Mouse (Mus musculus): Measurements from ENCODE around the gene Nudt14. TPM values are rescaled to one million over a fixed set of nuclear protein-coding genes. Genes with fewer than 3 reads are reported as not detected.
A peak's percentile ranks its signal among the peaks of the same experiment; 100 is the strongest.

Nudt14 gene
- polyA plus RNA-seq, 2 experiments, result 54.4 to 78.4 TPM

DNA sequence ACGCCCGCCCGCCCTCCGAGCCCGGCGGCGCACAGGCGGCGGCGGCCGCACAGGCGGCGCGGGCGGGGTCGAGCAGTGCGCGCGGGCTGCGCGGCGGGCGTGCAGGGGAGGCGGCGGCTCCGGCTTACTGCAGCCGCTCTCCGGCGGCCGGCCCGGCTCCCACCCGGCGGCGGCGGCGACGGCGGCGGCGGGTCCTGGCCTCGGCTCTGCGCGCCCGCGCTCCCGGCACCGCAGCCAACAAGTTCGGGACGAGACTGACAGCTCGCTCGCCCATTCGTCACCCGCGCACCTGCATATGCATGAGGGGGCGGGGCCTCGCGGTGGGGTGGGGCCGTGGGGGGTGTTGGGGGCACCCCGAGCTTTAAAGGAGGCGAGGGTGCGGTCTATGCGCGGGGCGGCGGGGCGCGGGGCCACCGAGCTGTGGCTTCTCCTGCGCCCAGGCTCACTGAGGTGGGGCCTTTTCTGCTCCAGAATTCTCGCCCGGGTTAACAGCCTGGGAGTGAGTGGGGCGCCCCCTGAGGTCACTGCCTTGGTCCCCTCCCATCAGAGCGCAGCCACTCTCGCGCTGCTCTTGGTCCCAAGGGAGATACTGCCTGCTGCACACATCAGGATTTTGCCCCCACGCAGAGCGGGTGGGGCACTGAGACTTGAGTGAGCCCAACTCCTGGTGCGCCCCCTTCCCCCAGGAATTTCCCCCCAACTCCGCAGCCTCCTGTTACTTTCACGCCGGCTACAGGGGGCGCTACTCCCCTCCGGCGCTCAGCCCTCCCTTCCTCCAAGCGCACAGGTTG, 12.2 kb downstream of the Nudt14 start, which contains the start of gene Jag2:
TSS of gene Jag2 (minus strand) at position 215 of the 791 bp plus-strand sequence.
- H3K4me1 ChIP-seq (ENCODE audit: control insufficient read depth, insufficient read depth, low read length), result peaks cover 12% of the 10 kb centered on the region
- H3K27me3 ChIP-seq (ENCODE audit: control insufficient read depth, insufficient read depth, low read length), result peaks cover 31% of the 10 kb centered on the region
- H3K36me3 ChIP-seq (ENCODE audit: control insufficient read depth, insufficient read depth, low read length), result no peaks in the 10 kb centered on the region
- no peaks in the 10 kb centered on the region for H3K9me3 ChIP-seq (ENCODE audit: control insufficient read depth, low read length)
- DNase-seq (ENCODE audit: low spot score) (peak; percentile 42), ATAC-seq (ENCODE audit: low FRiP score, low read depth) (peak; percentile 61)
- H3K4me2 ChIP-seq (replicated peaks; ENCODE audit: low read depth, low read length, severe bottlenecking), result peak within 1 kb of the TSS; percentile 96
- H3K27ac ChIP-seq (replicated peaks; ENCODE audit: low read depth, low read length), result no peak within 1 kb of the TSS
- peak within 1 kb of the TSS; percentile 52 for H3K4me3 ChIP-seq (replicated peaks; ENCODE audit: low read length)
- peak within 1 kb of the TSS; percentile 52 for H3K9ac ChIP-seq (ENCODE audit: low read depth, low read length, severe bottlenecking)
- WGBS, result 2% methylated on average over 35 of the region's 85 CpGs
- TF ChIP-seq POLR2A (IDR thresholded peaks at IDR 0.05; ENCODE audit: borderline replicate concordance, extremely low read depth, insufficient read depth, insufficient read length), result no peak

DNA sequence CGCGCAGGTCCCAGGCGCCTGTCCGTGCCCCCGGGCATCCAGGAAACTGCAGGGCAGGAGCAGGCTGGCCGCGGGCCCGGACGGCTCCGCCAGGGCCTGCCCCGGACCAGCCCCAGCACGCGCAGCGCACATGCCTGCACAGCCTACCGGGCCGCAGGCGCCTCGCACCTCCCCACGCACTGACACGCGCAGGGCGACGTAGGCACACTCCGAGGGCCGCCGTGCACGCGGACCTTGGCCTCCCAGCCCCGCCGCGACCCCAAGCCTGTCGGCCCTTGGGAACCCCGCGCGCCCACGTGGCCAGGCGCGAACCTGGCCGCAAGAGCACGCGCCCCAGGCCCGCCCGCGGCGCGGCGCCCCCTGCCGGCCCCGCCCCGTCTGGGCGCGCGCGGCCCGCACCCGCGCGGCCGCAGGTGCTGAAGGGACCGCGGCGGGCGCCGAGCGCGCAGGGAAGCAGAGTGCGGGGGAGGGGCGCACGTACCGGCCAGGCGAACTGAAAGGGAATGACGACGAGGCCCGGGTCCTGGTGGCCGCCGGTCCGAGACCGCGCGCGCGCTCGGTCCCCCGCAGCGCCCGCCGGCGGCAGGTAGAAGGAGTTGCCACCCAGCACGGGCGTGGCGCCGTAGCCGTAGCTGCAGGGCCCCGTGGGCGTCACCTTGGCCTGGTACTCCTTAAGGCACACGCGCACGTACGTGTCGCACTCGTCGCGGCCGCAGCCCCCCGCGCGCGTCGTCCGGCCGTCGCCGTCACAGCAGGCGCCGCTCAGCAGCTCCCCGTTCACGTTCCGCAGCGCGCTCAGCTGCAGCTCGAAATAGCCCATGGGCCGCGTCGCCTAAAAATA, 13.3 kb downstream of the Nudt14 start:
- no peak overlapping the region for H3K27ac ChIP-seq (replicated peaks; ENCODE audit: low read depth, low read length)
- no peaks in the 10 kb centered on the region for H3K9me3 ChIP-seq (ENCODE audit: control insufficient read depth, low read length)
- no peak for TF ChIP-seq POLR2A (IDR thresholded peaks at IDR 0.05; ENCODE audit: borderline replicate concordance, extremely low read depth, insufficient read depth, insufficient read length)
- H3K4me1 ChIP-seq (ENCODE audit: control insufficient read depth, insufficient read depth, low read length), result peaks cover 12% of the 10 kb centered on the region
- DNase-seq (ENCODE audit: low spot score), result no peak
- peak; percentile 49; the same call in 1 of the 2 replicates for ATAC-seq (ENCODE audit: low FRiP score, low read depth)
- H3K9ac ChIP-seq (ENCODE audit: low read depth, low read length, severe bottlenecking), result peak overlapping the region; percentile 52
- no peaks in the 10 kb centered on the region for H3K36me3 ChIP-seq (ENCODE audit: control insufficient read depth, insufficient read depth, low read length)
- peak overlapping the region; percentile 52 for H3K4me3 ChIP-seq (replicated peaks; ENCODE audit: low read length)
- 1% methylated on average over 62 of the region's 124 CpGs for WGBS
- peak overlapping the region; percentile 96 for H3K4me2 ChIP-seq (replicated peaks; ENCODE audit: low read depth, low read length, severe bottlenecking)
- peaks cover 31% of the 10 kb centered on the region for H3K27me3 ChIP-seq (ENCODE audit: control insufficient read depth, insufficient read depth, low read length)

DNA sequence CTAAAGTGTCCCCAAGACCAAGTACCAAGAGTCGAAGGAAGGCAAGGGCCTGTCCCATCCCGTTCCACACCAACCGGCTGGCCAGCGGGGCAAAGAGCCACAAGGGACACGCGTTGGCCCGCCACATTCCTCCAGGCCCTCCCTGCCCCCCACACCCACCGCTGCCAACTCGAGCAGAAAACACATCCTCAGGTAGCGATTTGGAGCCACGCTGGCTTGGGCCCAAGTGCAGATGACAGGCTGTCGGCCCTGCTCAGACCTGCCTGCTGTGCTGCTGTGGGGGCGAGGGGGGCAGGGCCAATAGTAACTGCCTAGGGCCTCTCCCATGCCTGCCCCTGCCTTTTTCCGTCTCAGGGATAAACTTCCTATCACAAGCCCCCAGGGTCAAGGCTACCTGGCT, 14.7 kb downstream of the Nudt14 start:
- ATAC-seq (ENCODE audit: low FRiP score, low read depth), result no peak
- no peak overlapping the region for H3K4me3 ChIP-seq (replicated peaks; ENCODE audit: low read length)
- no peak overlapping the region for H3K27ac ChIP-seq (replicated peaks; ENCODE audit: low read depth, low read length)

DNA sequence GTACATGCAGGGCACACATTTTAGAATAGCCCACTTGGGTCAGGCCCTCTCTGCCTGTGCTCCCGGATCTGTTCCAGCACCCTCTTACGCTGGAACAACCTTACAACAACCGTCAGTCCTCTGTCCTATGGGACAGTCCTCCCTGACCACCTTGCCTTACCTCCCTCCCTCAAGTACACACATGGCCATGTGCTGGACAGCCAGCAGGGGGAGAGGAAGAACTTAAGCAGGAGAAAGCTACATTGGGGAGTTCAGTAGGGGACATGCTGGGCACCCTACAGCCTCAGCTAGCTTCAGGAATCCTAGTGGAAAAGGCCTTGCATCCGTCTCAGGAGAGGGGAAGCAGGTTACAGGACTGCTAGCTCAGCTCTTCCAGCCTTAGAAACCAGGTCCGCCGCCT, 16.0 kb downstream of the Nudt14 start:
- Histone ChIP-seq H3K9me3 (ENCODE audit: control insufficient read depth, low read length) (no peaks in the 10 kb centered on the region), H3K27me3 (ENCODE audit: control insufficient read depth, insufficient read depth, low read length) (peaks cover 29% of the 10 kb centered on the region), H3K4me3 (replicated peaks; ENCODE audit: low read length) (no peak overlapping the region), H3K4me1 (ENCODE audit: control insufficient read depth, insufficient read depth, low read length) (peaks cover 12% of the 10 kb centered on the region), H3K27ac (replicated peaks; ENCODE audit: low read depth, low read length) (no peak overlapping the region), H3K36me3 (ENCODE audit: control insufficient read depth, insufficient read depth, low read length) (no peaks in the 10 kb centered on the region), H3K4me2 (replicated peaks; ENCODE audit: low read depth, low read length, severe bottlenecking) (no peak overlapping the region), H3K9ac (ENCODE audit: low read depth, low read length, severe bottlenecking) (no peak overlapping the region)
- ATAC-seq (ENCODE audit: low FRiP score, low read depth), result no peak
- DNase-seq (ENCODE audit: low spot score), result no peak
- TF ChIP-seq POLR2A (IDR thresholded peaks at IDR 0.05; ENCODE audit: borderline replicate concordance, extremely low read depth, insufficient read depth, insufficient read length), result no peak
- 75% methylated on average over 6 of the region's 6 CpGs for WGBS

More for the DNA sequence above, 14.7 kb downstream of the Nudt14 start:
- peaks cover 31% of the 10 kb centered on the region for H3K27me3 ChIP-seq (ENCODE audit: control insufficient read depth, insufficient read depth, low read length)
- TF ChIP-seq POLR2A (IDR thresholded peaks at IDR 0.05; ENCODE audit: borderline replicate concordance, extremely low read depth, insufficient read depth, insufficient read length), result no peak
- H3K36me3 ChIP-seq (ENCODE audit: control insufficient read depth, insufficient read depth, low read length), result no peaks in the 10 kb centered on the region
- no peaks in the 10 kb centered on the region for H3K9me3 ChIP-seq (ENCODE audit: control insufficient read depth, low read length)
- WGBS, result 64% methylated on average over 11 of the region's 14 CpGs
- DNase-seq (ENCODE audit: low spot score), result no peak
- no peak overlapping the region for H3K9ac ChIP-seq (ENCODE audit: low read depth, low read length, severe bottlenecking)
- H3K4me1 ChIP-seq (ENCODE audit: control insufficient read depth, insufficient read depth, low read length), result peaks cover 12% of the 10 kb centered on the region
- H3K4me2 ChIP-seq (replicated peaks; ENCODE audit: low read depth, low read length, severe bottlenecking), result peak overlapping the region; percentile 96; the same call in 1 of the 2 replicates

DNA sequence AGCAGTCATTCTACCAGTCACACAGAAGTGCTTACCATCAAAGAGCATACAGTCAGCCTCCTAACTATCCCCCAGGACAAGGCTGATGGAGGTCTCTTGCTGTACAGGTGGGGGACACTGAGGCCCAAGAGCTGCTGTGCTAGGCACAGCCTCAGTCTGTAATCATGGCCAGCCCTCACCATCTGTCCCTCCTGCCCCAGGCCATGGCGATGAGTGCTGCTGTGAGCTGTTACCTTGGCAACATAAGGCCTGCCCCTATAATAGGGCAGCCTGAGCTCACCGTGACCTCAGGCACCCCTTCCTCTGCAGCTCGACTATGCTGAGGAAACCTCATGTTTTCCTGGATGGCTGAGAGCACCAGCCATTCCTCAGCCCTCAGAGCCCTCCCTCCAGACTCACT, 19.4 kb downstream of the Nudt14 start:
- H3K27me3 ChIP-seq (ENCODE audit: control insufficient read depth, insufficient read depth, low read length), result no peaks in the 10 kb centered on the region; the same call in 1 of the 2 replicates
- no peaks in the 10 kb centered on the region for H3K36me3 ChIP-seq (ENCODE audit: control insufficient read depth, insufficient read depth, low read length)
- peaks cover 3% of the 10 kb centered on the region; the same call in 1 of the 2 replicates for H3K4me1 ChIP-seq (ENCODE audit: control insufficient read depth, insufficient read depth, low read length)
- DNase-seq (ENCODE audit: low spot score), result no peak
- TF ChIP-seq POLR2A (IDR thresholded peaks at IDR 0.05; ENCODE audit: borderline replicate concordance, extremely low read depth, insufficient read depth, insufficient read length), result no peak
- H3K4me3 ChIP-seq (replicated peaks; ENCODE audit: low read length), result no peak overlapping the region
- WGBS, result 2% methylated on average over 3 of the region's 3 CpGs
- H3K4me2 ChIP-seq (replicated peaks; ENCODE audit: low read depth, low read length, severe bottlenecking), result no peak overlapping the region
- no peaks in the 10 kb centered on the region for H3K9me3 ChIP-seq (ENCODE audit: control insufficient read depth, low read length)
- H3K9ac ChIP-seq (ENCODE audit: low read depth, low read length, severe bottlenecking), result no peak overlapping the region
- no peak for ATAC-seq (ENCODE audit: low FRiP score, low read depth)
- no peak overlapping the region for H3K27ac ChIP-seq (replicated peaks; ENCODE audit: low read depth, low read length)

All from limb, embryonic 14.5 days (tissue).